Comparison of ENCODE assay signal across 21 mouse cellular contexts in the genomic region with DNA sequence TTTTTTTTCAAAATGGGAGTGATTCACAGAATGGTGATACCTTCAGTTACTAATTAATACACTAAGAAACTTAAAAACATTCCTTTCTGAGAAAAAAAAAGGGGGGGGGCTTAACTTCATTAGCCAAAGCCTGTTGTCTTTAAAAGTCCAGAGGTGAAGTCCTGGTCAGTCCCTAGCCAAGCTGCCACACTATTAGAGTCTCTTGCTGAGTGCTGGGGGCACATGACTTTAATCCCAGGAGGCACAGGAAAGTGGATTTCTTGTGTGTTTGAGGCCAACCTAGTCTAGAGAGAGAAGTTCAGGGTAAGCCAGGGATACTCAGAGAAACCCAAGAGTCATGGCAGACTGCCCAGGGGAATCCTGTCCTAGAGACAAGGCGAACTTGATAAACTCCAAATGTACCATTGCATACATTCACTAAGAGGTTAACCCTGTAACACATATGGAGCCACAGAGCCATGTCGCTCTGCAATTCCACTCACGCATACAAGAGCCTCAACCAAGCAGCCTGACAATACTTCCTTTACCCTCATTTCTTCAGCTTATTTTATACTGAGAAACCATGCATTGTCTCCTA. TPM values are rescaled to one million over a fixed set of nuclear protein-coding genes. Genes with fewer than 3 reads are reported as not detected.
DNase-seq lines count a peak whose midpoint lies in the region; ATAC-seq and TF ChIP-seq lines count a peak whose summit lies in the region.
"Had no signal": no experiment of that assay in that cellular context is flagged by ENCODE, and none has a peak within 500 bp of the region (broad histone marks: within the 10 kb centered on the region; RNA-seq: fewer than 3 reads in every experiment).

No protein-coding gene starts in this region.

- DNase-seq in kidney, adult 2 months, result peak; percentile 74
- no peak for DNase-seq in kidney, adult 11 months
- DNase-seq in lung, embryonic 14.5 days, result peak; percentile 83
- no peak for DNase-seq in lung, postnatal 10 days
- DNase-seq in midbrain, embryonic 11.5 days (ENCODE audit: low spot score, missing footprints), result peak; percentile 51
- no peak for DNase-seq in midbrain, embryonic 14.5 days
- DNase-seq in left cerebral cortex, postnatal 25 days (ENCODE audit: low spot score in 2 of 2), result no peak
- DNase-seq: adrenal gland, postnatal 10 days; cerebellum, adult 11 months; cerebellum, adult 8-10 months; cerebellum, postnatal 14 days; embryo, embryonic 11 days; gastrocnemius, postnatal 36 days; heart, adult 18-20 months; heart, postnatal 36 days had no signal

- no peak overlapping the region for H3K4me3 ChIP-seq in kidney, adult 2 months (ENCODE audit: insufficient read depth, low read depth, low read length)
- H3K4me3 ChIP-seq in lung, embryonic 14.5 days (ENCODE audit: low read depth, low read length), result no peak overlapping the region
- H3K4me3 ChIP-seq in midbrain, embryonic 11.5 days (ENCODE audit: low read depth, low read length), result no peak overlapping the region
- H3K4me3 ChIP-seq in midbrain, embryonic 14.5 days (replicated peaks; ENCODE audit: low read depth, low read length), result no peak overlapping the region
- H3K4me3 ChIP-seq: embryonic facial prominence, embryonic 15.5 days; erythroblast, embryonic 14.5 days; forebrain, embryonic 10.5 days; heart, embryonic 12.5 days; hindbrain, embryonic 15.5 days had no signal

- peak; percentile 64; the same call in 1 of the 2 replicates for ATAC-seq in lung, embryonic 14.5 days (ENCODE audit: insufficient read depth)
- no peak for ATAC-seq in midbrain, embryonic 11.5 days (ENCODE audit: low FRiP score)
- ATAC-seq in midbrain, embryonic 14.5 days (ENCODE audit: low FRiP score, low TSS enrichment), result no peak
- ATAC-seq: forebrain, embryonic 14.5 days had no signal

- TF ChIP-seq POLR2A in kidney, adult 2 months (IDR thresholded peaks at IDR 0.05; ENCODE audit: low read depth, low read length), result no peak

- H3K9ac ChIP-seq in lung, embryonic 14.5 days, result no peak overlapping the region
- no peak overlapping the region for H3K9ac ChIP-seq in midbrain, embryonic 11.5 days (ENCODE audit: low read length)
- H3K9ac ChIP-seq in midbrain, embryonic 14.5 days (replicated peaks; ENCODE audit: low read length), result no peak overlapping the region
- H3K9ac ChIP-seq: embryonic facial prominence, embryonic 15.5 days; heart, embryonic 12.5 days; hindbrain, embryonic 15.5 days had no signal

- H3K4me1 ChIP-seq in kidney, adult 2 months (ENCODE audit: control insufficient read depth, insufficient read depth, low read length), result peaks cover 7% of the 10 kb centered on the region
- peaks cover 12% of the 10 kb centered on the region for H3K4me1 ChIP-seq in lung, embryonic 14.5 days (ENCODE audit: insufficient read depth)
- H3K4me1 ChIP-seq in midbrain, embryonic 11.5 days (ENCODE audit: control insufficient read depth, insufficient read depth, low read length), result 0 out of 2 replicates have a peak, but pooled peaks cover 3% of the 10 kb centered on the region
- 0 out of 2 replicates have a peak, but pooled peaks cover 4% of the 10 kb centered on the region for H3K4me1 ChIP-seq in midbrain, embryonic 14.5 days (ENCODE audit: control insufficient read depth, insufficient read depth, low read length)

- H3K27me3 ChIP-seq in kidney, adult 2 months (replicated peaks; ENCODE audit: control insufficient read depth, insufficient read depth, low read length), result no peaks in the 10 kb centered on the region
- no peaks in the 10 kb centered on the region for H3K27me3 ChIP-seq in lung, embryonic 14.5 days (ENCODE audit: insufficient read depth, low read length)
- no peaks in the 10 kb centered on the region for H3K27me3 ChIP-seq in midbrain, embryonic 11.5 days (ENCODE audit: control insufficient read depth, insufficient read depth, low read length)
- H3K27me3 ChIP-seq in midbrain, embryonic 14.5 days (ENCODE audit: control insufficient read depth, insufficient read depth, low read length), result no peaks in the 10 kb centered on the region
- H3K27me3 ChIP-seq: embryonic facial prominence, embryonic 15.5 days; heart, embryonic 12.5 days; hindbrain, embryonic 15.5 days had no signal

- no peak for TF ChIP-seq CTCF in kidney, adult 2 months (conservative IDR thresholded peaks at IDR 0.05; ENCODE audit: insufficient read depth, insufficient read length, low read depth, low read length)
- TF ChIP-seq CTCF in lung, embryonic 14.5 days (IDR thresholded peaks at IDR 0.05; ENCODE audit: low read depth), result no peak

- H3K36me3 ChIP-seq in kidney, adult 2 months (ENCODE audit: control insufficient read depth, insufficient read depth, low read length), result no peaks in the 10 kb centered on the region
- no peaks in the 10 kb centered on the region for H3K36me3 ChIP-seq in lung, embryonic 14.5 days (ENCODE audit: insufficient read depth)
- H3K36me3 ChIP-seq in midbrain, embryonic 11.5 days (ENCODE audit: control insufficient read depth, insufficient read depth, low read length), result no peaks in the 10 kb centered on the region
- H3K36me3 ChIP-seq in midbrain, embryonic 14.5 days (ENCODE audit: control insufficient read depth, insufficient read depth, low read length), result no peaks in the 10 kb centered on the region
- H3K36me3 ChIP-seq: embryonic facial prominence, embryonic 15.5 days; forebrain, embryonic 10.5 days; heart, embryonic 12.5 days; hindbrain, embryonic 15.5 days had no signal

- H3K4me2 ChIP-seq in lung, embryonic 14.5 days, result no peak overlapping the region
- H3K4me2 ChIP-seq in midbrain, embryonic 11.5 days, result no peak overlapping the region
- no peak overlapping the region for H3K4me2 ChIP-seq in midbrain, embryonic 14.5 days (ENCODE audit: low read length)
- H3K4me2 ChIP-seq: embryonic facial prominence, embryonic 15.5 days; heart, embryonic 12.5 days; hindbrain, embryonic 15.5 days had no signal

- H3K9me3 ChIP-seq in lung, embryonic 14.5 days (ENCODE audit: low read depth, low read length), result no peaks in the 10 kb centered on the region
- no peaks in the 10 kb centered on the region for H3K9me3 ChIP-seq in midbrain, embryonic 11.5 days (ENCODE audit: control insufficient read depth, low read length)
- H3K9me3 ChIP-seq in midbrain, embryonic 14.5 days (ENCODE audit: control insufficient read depth, low read length), result no peaks in the 10 kb centered on the region
- H3K9me3 ChIP-seq: embryonic facial prominence, embryonic 15.5 days; forebrain, embryonic 10.5 days; heart, embryonic 12.5 days; hindbrain, embryonic 15.5 days had no signal

- WGBS in kidney, adult 2 months, result 72% methylated on average over 3 of the region's 3 CpGs
- WGBS in lung, embryonic 14.5 days, result 53% methylated on average over 3 of the region's 3 CpGs
- 88% methylated on average over 3 of the region's 3 CpGs for WGBS in midbrain, embryonic 11.5 days
- WGBS in midbrain, embryonic 14.5 days, result 88% methylated on average over 3 of the region's 3 CpGs

- H3K27ac ChIP-seq in kidney, adult 2 months (ENCODE audit: insufficient read depth, low read depth, low read length), result no peak overlapping the region
- H3K27ac ChIP-seq in lung, embryonic 14.5 days (ENCODE audit: low read depth), result no peak overlapping the region
- H3K27ac ChIP-seq in midbrain, embryonic 11.5 days (ENCODE audit: low read depth, low read length), result no peak overlapping the region
- H3K27ac ChIP-seq in midbrain, embryonic 14.5 days (replicated peaks; ENCODE audit: low read depth, low read length), result no peak overlapping the region
- H3K27ac ChIP-seq: embryonic facial prominence, embryonic 15.5 days; forebrain, embryonic 10.5 days; hindbrain, embryonic 15.5 days had no signal

- intact Hi-C loops in left cerebral cortex, postnatal 25 days (cut with DNase I), result no loop called here

RNA-seq across cellular contexts. Expression of a gene that starts 5.6 kb away (rescaled TPM):
- 10.5 and 11.8 TPM in 2 replicates for polyA plus RNA-seq in kidney, adult 2 months (2012; rRNA removed)
- 9.4 and 11.4 TPM in 2 replicates for polyA plus RNA-seq in lung, embryonic 14.5 days (2014; fragmentation: Nextera tagmentation; extraction: Ambion mirVana)
- polyA plus RNA-seq in midbrain, embryonic 11.5 days (2014; fragmentation: Nextera tagmentation; extraction: Ambion mirVana), result 6.7 and 7.4 TPM in 2 replicates
- 1.6 and 2.7 TPM in 2 replicates for polyA plus RNA-seq in midbrain, embryonic 14.5 days (2014; fragmentation: Nextera tagmentation; extraction: Ambion mirVana)
- total RNA-seq in left cerebral cortex, postnatal 25 days (2021), result 1 to 10 TPM; 5.3 to 7.3 TPM

Comparison
In these comparisons a context has a peak if more than half of its experiments do, and no peak if none do; other contexts are left out.
1. DNase-seq: peak in kidney, adult 2 months (single experiment), lung, embryonic 14.5 days (single experiment) and midbrain, embryonic 11.5 days (single experiment); none in kidney, adult 11 months (single experiment), lung, postnatal 10 days (single experiment), midbrain, embryonic 14.5 days (single experiment) and left cerebral cortex, postnatal 25 days (0 of 2).